ENCODE assay signal across 10 mouse cellular contexts in genomic region chr4:57538029-57538688, GRCm38 (mm10). TPM values are rescaled to one million over a fixed set of nuclear protein-coding genes. Genes with fewer than 3 reads are reported as not detected.
DNase-seq lines count a peak whose midpoint lies in the region; ATAC-seq lines count a peak whose summit lies in the region.
"Had no signal": no experiment of that assay in that cellular context is flagged by ENCODE, and none has a peak within 500 bp of the region (broad histone marks: within the 10 kb centered on the region; RNA-seq: fewer than 3 reads in every experiment).

No protein-coding gene starts in this region.

- no peak overlapping the region for H3K27ac ChIP-seq in midbrain, embryonic 14.5 days (replicated peaks; ENCODE audit: low read depth, low read length)
- no peak overlapping the region for H3K27ac ChIP-seq in midbrain, embryonic 13.5 days
- H3K27ac ChIP-seq in intestine, embryonic 16.5 days (ENCODE audit: low read length): peak overlapping the region; percentile 69
- H3K27ac ChIP-seq in stomach, embryonic 16.5 days (ENCODE audit: low read length): peak overlapping the region; percentile 53; the same call in 1 of the 2 replicates
- H3K27ac ChIP-seq: gastrocnemius, adult 2 months had no signal

- peak; percentile 7 for DNase-seq in midbrain, embryonic 14.5 days
- peak; percentile 40 for DNase-seq in embryo, embryonic 11 days
- no peak for DNase-seq in adrenal gland, postnatal 36 days
- no peak for DNase-seq in left cerebral cortex, postnatal 36 days (ENCODE audit: low spot score in 2 of 2)
- DNase-seq: gastrocnemius, adult 2 months had no signal

- ATAC-seq in midbrain, embryonic 14.5 days (ENCODE audit: low FRiP score, low TSS enrichment): no peak
- no peak for ATAC-seq in midbrain, embryonic 13.5 days
- ATAC-seq in intestine, embryonic 16.5 days: peak; percentile 64
- ATAC-seq in stomach, embryonic 16.5 days (ENCODE audit: insufficient read depth, low FRiP score): peak; percentile 86

- H3K27me3 ChIP-seq in midbrain, embryonic 14.5 days (ENCODE audit: control insufficient read depth, insufficient read depth, low read length): no peaks in the 10 kb centered on the region
- H3K27me3 ChIP-seq in midbrain, embryonic 13.5 days: no peaks in the 10 kb centered on the region
- no peaks in the 10 kb centered on the region for H3K27me3 ChIP-seq in intestine, embryonic 16.5 days (replicated peaks; ENCODE audit: control insufficient read depth, insufficient read depth, low read length)
- no peaks in the 10 kb centered on the region for H3K27me3 ChIP-seq in stomach, embryonic 16.5 days (ENCODE audit: control insufficient read depth, insufficient read depth, low read length)

- no peaks in the 10 kb centered on the region for H3K9me3 ChIP-seq in midbrain, embryonic 14.5 days (ENCODE audit: control insufficient read depth, low read length)
- H3K9me3 ChIP-seq in midbrain, embryonic 13.5 days: no peaks in the 10 kb centered on the region
- no peaks in the 10 kb centered on the region for H3K9me3 ChIP-seq in intestine, embryonic 16.5 days (ENCODE audit: control insufficient read depth, low read length)
- H3K9me3 ChIP-seq in stomach, embryonic 16.5 days (replicated peaks; ENCODE audit: control insufficient read depth, low read length): no peaks in the 10 kb centered on the region

- no peak overlapping the region for H3K9ac ChIP-seq in midbrain, embryonic 14.5 days (replicated peaks; ENCODE audit: low read length)
- no peak overlapping the region for H3K9ac ChIP-seq in midbrain, embryonic 13.5 days (replicated peaks)
- no peak overlapping the region for H3K9ac ChIP-seq in intestine, embryonic 16.5 days (ENCODE audit: low read depth, low read length)
- no peak overlapping the region for H3K9ac ChIP-seq in stomach, embryonic 16.5 days (ENCODE audit: low read length)

- no peak overlapping the region for H3K4me3 ChIP-seq in midbrain, embryonic 14.5 days (replicated peaks; ENCODE audit: low read depth, low read length)
- H3K4me3 ChIP-seq in midbrain, embryonic 13.5 days (replicated peaks): no peak overlapping the region
- no peak overlapping the region for H3K4me3 ChIP-seq in intestine, embryonic 16.5 days (ENCODE audit: low read length)
- no peak overlapping the region for H3K4me3 ChIP-seq in stomach, embryonic 16.5 days (replicated peaks; ENCODE audit: low read length)
- H3K4me3 ChIP-seq: gastrocnemius, adult 2 months had no signal

- no peak overlapping the region for H3K4me2 ChIP-seq in midbrain, embryonic 14.5 days (ENCODE audit: low read length)
- no peak overlapping the region for H3K4me2 ChIP-seq in midbrain, embryonic 13.5 days (replicated peaks)
- H3K4me2 ChIP-seq in intestine, embryonic 16.5 days (ENCODE audit: low read depth, low read length): no peak overlapping the region
- no peak overlapping the region for H3K4me2 ChIP-seq in stomach, embryonic 16.5 days (ENCODE audit: low read depth, low read length)

- 19% methylated on average over 4 of the region's 4 CpGs for WGBS in midbrain, embryonic 14.5 days
- 15% methylated on average over 4 of the region's 4 CpGs for WGBS in midbrain, embryonic 13.5 days
- WGBS in intestine, embryonic 16.5 days: 19% methylated on average over 4 of the region's 4 CpGs
- 25% methylated on average over 4 of the region's 4 CpGs for WGBS in stomach, embryonic 16.5 days

- intact Hi-C loops in left cerebral cortex, postnatal 36 days (cut with DNase I): no loop called here

- peaks cover 5% of the 10 kb centered on the region; the same call in 1 of the 2 replicates for H3K4me1 ChIP-seq in midbrain, embryonic 14.5 days (ENCODE audit: control insufficient read depth, insufficient read depth, low read length)
- H3K4me1 ChIP-seq in midbrain, embryonic 13.5 days (replicated peaks): 0 out of 2 replicates have a peak, but pooled peaks cover 5% of the 10 kb centered on the region
- peaks cover 7% of the 10 kb centered on the region for H3K4me1 ChIP-seq in intestine, embryonic 16.5 days (ENCODE audit: control insufficient read depth, insufficient read depth, low read length)
- H3K4me1 ChIP-seq in stomach, embryonic 16.5 days (ENCODE audit: control insufficient read depth, insufficient read depth, low read length): peaks cover 12% of the 10 kb centered on the region

- H3K36me3 ChIP-seq in midbrain, embryonic 14.5 days (ENCODE audit: control insufficient read depth, insufficient read depth, low read length): no peaks in the 10 kb centered on the region
- H3K36me3 ChIP-seq in midbrain, embryonic 13.5 days: no peaks in the 10 kb centered on the region
- no peaks in the 10 kb centered on the region for H3K36me3 ChIP-seq in intestine, embryonic 16.5 days (ENCODE audit: control insufficient read depth, insufficient read depth, low read length)
- H3K36me3 ChIP-seq in stomach, embryonic 16.5 days (ENCODE audit: control insufficient read depth, insufficient read depth, low read length): no peaks in the 10 kb centered on the region

RNA-seq across cellular contexts. Expression of gene Pakap, which starts 29.8 kb away (rescaled TPM):
- 6.4 and 10.7 TPM in 2 replicates for polyA plus RNA-seq in midbrain, embryonic 14.5 days (2014; fragmentation: Nextera tagmentation; extraction: Ambion mirVana)
- polyA plus RNA-seq in midbrain, embryonic 13.5 days (2015; fragmentation: Nextera tagmentation; extraction: Ambion mirVana): 6.8 and 7.3 TPM in 2 replicates
- 21.2 and 22.0 TPM in 2 replicates for polyA plus RNA-seq in intestine, embryonic 16.5 days (2015; fragmentation: Nextera tagmentation; extraction: Ambion mirVana)
- polyA plus RNA-seq in stomach, embryonic 16.5 days (2015; fragmentation: Nextera tagmentation; extraction: Ambion mirVana): 25.7 and 27.5 TPM in 2 replicates
- total RNA-seq in adrenal gland, postnatal 36 days (2021): 100 to 1,000 TPM in 1 of 2 experiments, 10 to 100 TPM in 1; 40.6 to 108 TPM
- 10 to 100 TPM; 15.8 to 21.2 TPM for total RNA-seq in left cerebral cortex, postnatal 36 days (2021)
- total RNA-seq: megakaryocyte progenitor cell, adult 5-6 weeks; neutrophil, adult 5-6 weeks had no signal

Comparison
In these comparisons a context has a peak if more than half of its experiments do, and no peak if none do; other contexts are left out.
1. ATAC-seq: peak in intestine, embryonic 16.5 days (single experiment) and stomach, embryonic 16.5 days (single experiment); none in midbrain, embryonic 14.5 days (single experiment) and midbrain, embryonic 13.5 days (single experiment).
2. DNase-seq: peak in midbrain, embryonic 14.5 days (single experiment) and embryo, embryonic 11 days (single experiment); none in adrenal gland, postnatal 36 days (0 of 2) and left cerebral cortex, postnatal 36 days (0 of 2).
3. H3K27ac ChIP-seq: peak in intestine, embryonic 16.5 days (single experiment) and stomach, embryonic 16.5 days (single experiment); none in midbrain, embryonic 14.5 days (single experiment) and midbrain, embryonic 13.5 days (single experiment).